Mouse (Mus musculus) forebrain, embryonic 10.5 days (tissue): ENCODE results near the gene Vmn2r4. TPM values are rescaled to one million over a fixed set of nuclear protein-coding genes. Genes with fewer than 3 reads are reported as not detected.
"Not testable (repeated sequence)": the region's sequence is repeated elsewhere in the genome, so short reads cannot be mapped to it uniquely, and the experiment has no call there.

Source experiments
- DNase-seq: peaks from one replicate; pipeline ENCODE4 v3.0.0-alpha.2; 2017; ENCODE audit warnings: low spot score; ENCODE audit errors: extremely low spot score
- H3K27ac ChIP-seq: fragments of 300-500 bp; sonication (generic); 2 replicates; pipeline ENCODE4 v1.5.1; 2016; ENCODE audit warnings: mild to moderate bottlenecking
- H3K27me3 ChIP-seq: fragments of 300-500 bp; sonication (generic); 2 replicates; pipeline ENCODE4 v1.6.1; 2016; ENCODE audit warnings: mild to moderate bottlenecking; ENCODE audit not compliant: poor library complexity, severe bottlenecking
- H3K36me3 ChIP-seq: fragments of 300-500 bp; sonication (generic); replicated peaks from 2 replicates; pipeline ENCODE4 v1.6.1; 2016; ENCODE audit warnings: mild to moderate bottlenecking, moderate library complexity
- H3K4me1 ChIP-seq: fragments of 300-500 bp; sonication (generic); 2 replicates; pipeline ENCODE4 v1.6.1; 2016
- H3K4me3 ChIP-seq: fragments of 300-500 bp; sonication (generic); 2 replicates; pipeline ENCODE4 v1.5.1; 2016; ENCODE audit warnings: mild to moderate bottlenecking, moderate library complexity
- H3K9me3 ChIP-seq: fragments of 300-500 bp; sonication (generic); 2 replicates; pipeline ENCODE4 v1.6.1; 2016; ENCODE audit warnings: mild to moderate bottlenecking, moderate library complexity
- WGBS: fragments of 180-500 bp; shearing (Covaris S2); methylation state at CpG from one replicate; pipeline ENCODE4 v1.1.7; 2016; 5-methylcytosine and 5-hydroxymethylcytosine counted together
- polyA plus RNA-seq: library from polyadenylated mRNA; unstranded; fragments of >200 nt; fragmentation: Nextera tagmentation; extraction: Ambion mirVana; gene quantifications from 2 replicates; pipeline ENCODE4 v1.2.1, GENCODE M21; 2016

Vmn2r4 gene
- not detected in 2 replicates for polyA plus RNA-seq

DNA sequence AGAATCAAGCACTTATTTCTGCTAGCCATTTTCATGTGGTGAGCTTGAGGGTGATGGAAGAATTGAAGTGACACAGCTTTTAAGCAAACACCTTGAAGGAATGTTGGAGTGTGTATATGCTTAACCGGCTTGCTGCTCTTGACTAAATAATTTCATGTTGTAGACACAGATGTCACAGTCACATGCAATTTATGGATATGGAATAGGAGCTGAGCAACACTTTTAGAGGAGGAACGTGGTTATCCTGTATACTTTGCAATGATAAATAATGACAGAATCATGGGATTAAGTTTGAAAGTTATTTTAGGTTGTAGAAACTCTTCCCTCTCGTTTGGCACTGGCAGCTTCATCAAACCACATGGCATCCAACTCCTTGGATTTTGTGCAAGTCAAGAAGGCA, at the start of gene Vmn2r4:
Vmn2r4 (minus strand) TSS at position 101 of the 400 bp plus-strand sequence.
- H3K4me3 ChIP-seq, H3K9me3 ChIP-seq, H3K36me3 ChIP-seq, DNase-seq, H3K27ac ChIP-seq, H3K4me1 ChIP-seq, H3K27me3 ChIP-seq: not testable (repeated sequence)
- 90% methylated on average over 3 of the region's 3 CpGs for WGBS

DNA sequence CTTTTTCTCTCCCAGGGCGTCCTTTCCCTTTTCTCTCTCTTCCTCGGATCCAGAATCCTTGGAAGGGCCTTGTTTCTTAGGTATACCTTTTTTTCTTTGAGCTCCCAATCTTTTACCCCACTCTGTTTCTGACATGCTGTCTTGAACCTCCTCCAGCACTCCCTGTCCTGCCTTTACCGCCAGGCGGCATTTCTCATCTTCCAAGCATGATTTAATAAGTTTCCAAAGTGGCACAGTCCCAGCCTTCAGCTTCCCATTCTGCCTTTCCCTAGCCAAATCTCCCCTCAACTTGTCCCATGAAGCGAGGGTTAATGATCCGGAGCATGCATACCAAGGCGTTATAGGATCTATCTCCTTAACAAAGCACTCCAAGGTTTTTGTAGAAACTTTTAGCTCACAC, 19.1 kb upstream of the Vmn2r4 start:
- 90% methylated on average over 7 of the region's 7 CpGs for WGBS
- H3K4me3 ChIP-seq, H3K9me3 ChIP-seq, H3K36me3 ChIP-seq, H3K27ac ChIP-seq, DNase-seq, H3K4me1 ChIP-seq, H3K27me3 ChIP-seq: not testable (repeated sequence)

DNA sequence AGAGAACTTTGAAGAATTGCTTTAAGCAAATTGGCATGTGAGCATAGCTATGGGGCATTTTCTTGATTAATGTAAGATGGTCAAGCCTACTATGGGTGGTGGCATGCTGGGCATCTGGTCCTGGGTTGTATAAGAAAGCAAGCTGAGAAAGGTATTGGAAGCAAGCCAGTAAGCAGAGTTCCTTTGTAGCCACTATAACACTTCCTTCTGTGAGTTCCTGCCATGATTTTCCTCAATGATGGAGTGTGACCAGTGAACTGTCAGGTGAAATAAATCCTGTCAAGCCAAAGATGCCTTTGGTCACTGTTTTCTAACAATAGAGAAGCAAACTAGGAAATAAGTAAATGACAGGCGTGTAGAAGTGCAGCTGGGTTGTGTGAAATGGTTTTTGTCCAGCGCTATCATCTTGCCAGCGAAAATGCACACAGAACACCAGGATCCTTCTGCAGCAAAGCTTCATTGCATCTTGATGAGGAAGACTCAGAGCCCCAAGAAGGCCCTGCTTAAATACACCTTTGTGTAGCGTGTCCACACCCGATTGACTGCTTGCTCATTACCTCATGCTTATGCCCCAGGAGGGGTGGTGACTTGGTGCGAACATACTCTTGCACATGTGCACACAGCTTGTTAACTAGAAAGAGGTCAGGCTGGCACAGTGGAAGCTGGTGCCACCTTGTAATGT, 13.1 kb upstream of the Vmn2r4 start:
- not testable (repeated sequence) for H3K27ac ChIP-seq, H3K27me3 ChIP-seq, DNase-seq, H3K4me1 ChIP-seq, H3K9me3 ChIP-seq, H3K36me3 ChIP-seq, H3K4me3 ChIP-seq
- 90% methylated on average over 6 of the region's 6 CpGs for WGBS

DNA sequence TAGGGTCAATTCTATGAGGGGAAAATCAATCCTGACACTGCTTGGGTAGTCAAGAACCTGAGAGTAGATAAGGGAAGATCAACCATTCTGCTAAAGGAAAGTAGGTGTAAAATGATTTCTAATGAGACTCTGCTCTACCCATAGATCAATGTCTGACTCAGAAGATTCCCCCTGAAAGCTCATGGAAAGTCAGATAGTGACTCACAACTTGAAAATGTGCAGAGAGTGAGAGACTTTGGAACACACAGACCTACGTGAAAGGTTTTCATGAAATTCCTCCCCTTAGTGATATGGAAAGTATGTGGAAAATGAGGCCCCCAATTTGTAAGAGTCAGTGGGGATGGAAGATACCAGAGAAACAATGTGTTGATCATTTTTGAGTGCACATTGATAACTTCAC, 7.0 kb upstream of the Vmn2r4 start:
- H3K4me3 ChIP-seq, DNase-seq, H3K4me1 ChIP-seq, H3K9me3 ChIP-seq, H3K27ac ChIP-seq, H3K36me3 ChIP-seq, H3K27me3 ChIP-seq: not testable (repeated sequence)
- WGBS, result 89% methylated on average over 1 of the region's 1 CpGs

DNA sequence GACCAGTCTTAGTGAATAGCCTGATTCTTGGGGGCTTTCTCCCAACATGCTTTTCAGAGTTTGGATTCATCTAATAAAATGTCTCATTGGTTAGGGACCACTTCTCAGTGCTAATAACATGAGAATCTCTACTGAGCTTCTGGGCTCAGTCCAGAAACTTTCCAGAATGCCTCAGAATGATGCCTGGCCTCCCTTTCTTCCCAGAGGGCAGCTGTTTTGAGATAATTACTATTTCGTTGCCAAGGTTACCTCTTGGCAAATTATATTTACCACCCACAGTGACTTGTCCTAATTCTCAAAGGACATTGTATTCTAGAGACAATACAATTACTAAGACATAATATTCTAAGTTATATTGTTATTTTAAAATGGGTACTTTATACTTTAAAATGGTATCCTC, 2.3 kb upstream of the Vmn2r4 start:
- H3K36me3 ChIP-seq, H3K4me3 ChIP-seq, DNase-seq, H3K27ac ChIP-seq, H3K9me3 ChIP-seq, H3K4me1 ChIP-seq, H3K27me3 ChIP-seq: not testable (repeated sequence)
- WGBS, result 76% methylated on average over 1 of the region's 1 CpGs

DNA sequence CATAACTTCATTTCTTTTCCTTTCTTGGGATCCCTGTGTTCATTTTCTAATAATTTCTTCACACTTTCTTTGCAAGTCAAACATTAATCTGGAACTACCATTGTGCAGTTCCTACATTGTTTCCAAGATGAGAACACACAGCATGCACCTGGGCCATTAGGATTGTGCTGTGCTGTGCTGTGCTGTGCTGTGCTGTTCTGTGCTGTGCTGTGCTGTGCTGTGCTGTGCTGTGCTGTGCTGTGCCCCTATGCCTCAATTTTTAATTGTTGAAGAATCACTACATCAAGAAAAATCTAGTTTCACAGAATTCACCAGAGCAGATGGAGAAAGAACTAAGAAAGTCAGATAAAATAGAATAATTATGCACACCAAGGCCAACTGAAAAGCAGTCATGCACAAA, 915 bp downstream of the Vmn2r4 start:
- H3K4me3 ChIP-seq, H3K36me3 ChIP-seq, H3K4me1 ChIP-seq, H3K27me3 ChIP-seq, H3K27ac ChIP-seq, H3K9me3 ChIP-seq, DNase-seq: not testable (repeated sequence)

DNA sequence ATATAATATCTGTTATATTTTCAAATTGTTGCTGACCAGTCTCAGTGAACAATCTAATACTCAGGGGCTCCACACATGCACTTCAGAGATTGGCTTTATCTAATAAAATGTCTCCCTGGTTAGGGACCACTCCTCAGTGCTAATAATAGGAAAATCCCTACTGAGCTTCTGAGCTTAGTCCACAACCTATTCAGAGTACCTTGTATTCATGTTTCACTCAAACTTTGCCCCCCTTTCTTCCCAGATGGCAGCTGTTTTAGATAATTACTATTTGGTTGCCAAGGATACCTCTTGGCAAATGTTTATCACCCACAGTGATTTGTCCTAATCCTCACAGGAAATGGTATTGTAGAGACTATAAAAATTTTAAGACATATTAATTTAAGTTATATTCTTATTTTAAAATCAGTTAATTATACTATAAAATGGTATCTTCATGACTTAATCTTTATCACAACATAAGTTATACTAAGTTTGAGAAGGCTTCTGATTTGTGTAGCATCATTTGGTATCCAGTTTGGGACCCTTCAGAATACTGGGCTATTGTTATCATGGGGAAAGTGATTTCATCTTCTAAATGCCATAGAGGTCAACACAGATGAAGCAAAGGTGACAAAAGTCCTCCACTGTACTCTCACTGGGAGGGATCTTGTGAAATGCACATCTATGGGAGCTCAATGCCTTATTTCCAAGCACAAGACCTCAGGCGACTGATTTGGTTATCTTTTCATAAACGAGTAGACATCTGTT, 55.7 kb downstream of the Vmn2r4 start:
- peak; percentile 14 for DNase-seq
- Histone ChIP-seq H3K9me3 (no peaks in the 10 kb centered on the region), H3K36me3 (no peaks in the 10 kb centered on the region), H3K27ac (no peak overlapping the region), H3K27me3 (no peaks in the 10 kb centered on the region), H3K4me3 (no peak overlapping the region), H3K4me1 (peaks cover 15% of the 10 kb centered on the region)
- WGBS, result 57% methylated on average over 2 of the region's 2 CpGs

Other genes with a start within 250 kb of the Vmn2r4 start
- gene Vmn2r3, start 125.7 kb downstream of the Vmn2r4 start, polyA plus RNA-seq, result 0.01 and 0.04 TPM in 2 replicates
- not detected in 2 replicates for gene Vmn2r5, start 94.5 kb upstream of the Vmn2r4 start, polyA plus RNA-seq
- gene Vmn2r6, start 150.5 kb upstream of the Vmn2r4 start, polyA plus RNA-seq, result not detected in 2 replicates